Mouse (Mus musculus): ENCODE measurements around the gene 1700012A03Rik. TPM values are rescaled to one million over a fixed set of nuclear protein-coding genes. Genes with fewer than 3 reads are reported as not detected.

The 1700012A03Rik gene
- polyA plus RNA-seq, 1 experiment from 2014 or later = not detected

DNA sequence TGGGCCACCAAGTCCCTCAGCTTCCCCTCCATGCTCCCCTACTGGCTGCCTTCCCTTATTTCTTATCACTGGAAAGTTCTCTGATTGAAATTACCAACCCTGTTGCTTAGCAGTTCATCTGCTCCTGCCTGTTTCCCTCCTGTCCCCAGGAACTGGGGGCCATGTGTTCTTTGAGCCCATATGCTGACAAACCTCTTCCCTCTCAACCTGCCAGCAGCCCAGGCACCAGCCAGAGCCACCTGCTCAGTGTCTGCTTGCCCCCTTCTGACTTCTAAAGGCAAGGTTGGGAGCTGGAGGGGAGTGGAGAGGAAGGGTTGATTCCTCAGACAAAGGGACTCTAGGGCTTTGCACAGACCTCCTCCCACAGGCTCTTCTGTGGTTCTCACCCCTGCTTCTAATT lies 4.7 kb upstream of the 1700012A03Rik start:
- no peaks in the 10 kb centered on the region for H3K9me3 ChIP-seq
- no peak overlapping the region for H3K4me2 ChIP-seq (replicated peaks)
- no peak overlapping the region for H3K27ac ChIP-seq
- ATAC-seq (ENCODE audit: insufficient number of reproducible peaks, insufficient read depth, low FRiP score, low TSS enrichment) = no peak
- no peaks in the 10 kb centered on the region for H3K27me3 ChIP-seq
- no peaks in the 10 kb centered on the region for H3K4me1 ChIP-seq
- H3K9ac ChIP-seq = no peak overlapping the region
- H3K36me3 ChIP-seq = no peaks in the 10 kb centered on the region
- no peak overlapping the region for H3K4me3 ChIP-seq

- no peak overlapping the region for H3K4me2 ChIP-seq (replicated peaks)
Observed at GRCm38 (mm10) chr6:32049256-32049950, 643 bp upstream of the 1700012A03Rik start.

GRCm38 (mm10) chr6:32052135-32052915 lies 2.3 kb downstream of the 1700012A03Rik start:
- WGBS = 85% methylated on average over 6 of the region's 6 CpGs
- no peaks in the 10 kb centered on the region for H3K27me3 ChIP-seq
- no peak for ATAC-seq (ENCODE audit: insufficient number of reproducible peaks, insufficient read depth, low FRiP score, low TSS enrichment)

More at GRCm38 (mm10) chr6:32049256-32049950, 643 bp upstream of the 1700012A03Rik start:
- Histone ChIP-seq H3K27me3 (no peaks in the 10 kb centered on the region), H3K27ac (no peak overlapping the region), H3K4me1 (no peaks in the 10 kb centered on the region), H3K36me3 (no peaks in the 10 kb centered on the region), H3K9me3 (no peaks in the 10 kb centered on the region), H3K4me3 (no peak overlapping the region), H3K9ac (no peak overlapping the region)
- WGBS = 80% methylated on average over 4 of the region's 4 CpGs
- ATAC-seq (ENCODE audit: insufficient number of reproducible peaks, insufficient read depth, low FRiP score, low TSS enrichment) = no peak

DNA sequence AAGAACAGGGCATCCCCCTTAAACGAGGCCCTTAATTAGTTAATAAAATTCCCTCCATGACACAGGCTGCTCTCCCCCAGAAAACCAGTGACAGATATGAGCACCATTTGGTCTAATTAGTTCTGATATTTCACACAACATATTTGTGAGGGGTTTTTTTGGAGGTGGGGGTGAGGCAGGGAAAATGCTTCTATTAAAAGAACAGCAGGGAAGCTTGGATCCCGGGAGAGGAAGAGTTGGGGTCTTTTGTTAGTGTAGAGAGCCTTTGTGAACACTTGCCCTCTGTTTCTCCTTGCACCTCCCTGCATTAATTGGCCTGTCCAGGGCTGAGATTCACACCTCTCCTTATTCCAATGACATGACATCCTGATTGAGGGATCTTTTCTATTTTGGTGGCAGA lies 6.5 kb downstream of the 1700012A03Rik start:
- no peak overlapping the region for H3K27ac ChIP-seq
- WGBS = 34% methylated on average over 2 of the region's 2 CpGs
- H3K9me3 ChIP-seq = no peaks in the 10 kb centered on the region
- no peak overlapping the region for H3K4me2 ChIP-seq (replicated peaks)
- H3K9ac ChIP-seq = no peak overlapping the region
- ATAC-seq (ENCODE audit: insufficient number of reproducible peaks, insufficient read depth, low FRiP score, low TSS enrichment) = no peak
- H3K4me1 ChIP-seq = no peaks in the 10 kb centered on the region
- no peaks in the 10 kb centered on the region for H3K27me3 ChIP-seq
- no peak overlapping the region for H3K4me3 ChIP-seq
- H3K36me3 ChIP-seq = no peaks in the 10 kb centered on the region

More at GRCm38 (mm10) chr6:32052135-32052915, 2.3 kb downstream of the 1700012A03Rik start:
- Histone ChIP-seq H3K4me2 (replicated peaks) (no peak overlapping the region), H3K9me3 (no peaks in the 10 kb centered on the region), H3K4me3 (no peak overlapping the region), H3K27ac (no peak overlapping the region), H3K9ac (no peak overlapping the region), H3K36me3 (no peaks in the 10 kb centered on the region), H3K4me1 (no peaks in the 10 kb centered on the region)

DNA sequence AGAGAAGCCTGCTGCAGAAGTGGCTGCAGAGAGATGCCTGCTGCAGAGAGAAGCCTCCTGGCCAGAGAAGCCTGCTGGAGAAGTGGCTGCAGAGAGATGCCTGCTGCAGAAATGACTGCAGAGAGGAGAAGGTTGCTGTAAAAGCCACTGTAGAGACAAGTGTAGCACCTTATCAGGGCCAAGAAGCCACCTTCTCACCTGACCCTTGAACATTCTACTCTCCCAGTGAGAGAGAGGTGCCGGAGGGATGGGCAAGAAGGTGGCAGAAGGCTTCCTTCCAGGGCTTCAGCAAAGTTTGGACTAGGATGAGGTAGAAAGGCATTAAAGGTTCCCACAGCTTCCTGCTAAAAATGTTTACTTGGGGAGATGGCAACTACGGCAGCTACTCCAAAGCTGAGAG lies 8.5 kb downstream of the 1700012A03Rik start:
- H3K9ac ChIP-seq = no peak overlapping the region
- H3K36me3 ChIP-seq = no peaks in the 10 kb centered on the region
- no peaks in the 10 kb centered on the region for H3K4me1 ChIP-seq
- H3K4me3 ChIP-seq = no peak overlapping the region
- no peak for ATAC-seq (ENCODE audit: insufficient number of reproducible peaks, insufficient read depth, low FRiP score, low TSS enrichment)
- WGBS = 82% methylated on average over 2 of the region's 2 CpGs
- H3K4me2 ChIP-seq (replicated peaks) = no peak overlapping the region
- H3K9me3 ChIP-seq = no peaks in the 10 kb centered on the region
- H3K27me3 ChIP-seq = no peaks in the 10 kb centered on the region
- no peak overlapping the region for H3K27ac ChIP-seq

- no peak for ATAC-seq (ENCODE audit: insufficient number of reproducible peaks, insufficient read depth, low FRiP score, low TSS enrichment)
- H3K36me3 ChIP-seq = no peaks in the 10 kb centered on the region
- no peak overlapping the region for H3K27ac ChIP-seq
- H3K4me1 ChIP-seq = no peaks in the 10 kb centered on the region
- H3K9me3 ChIP-seq = no peaks in the 10 kb centered on the region
- H3K4me3 ChIP-seq = no peak overlapping the region
- no peak overlapping the region for H3K9ac ChIP-seq
- no peaks in the 10 kb centered on the region for H3K27me3 ChIP-seq
- WGBS = 90% methylated on average over 2 of the region's 2 CpGs
- no peak overlapping the region for H3K4me2 ChIP-seq (replicated peaks)
Observed at GRCm38 (mm10) chr6:32060641-32061040, 10.6 kb downstream of the 1700012A03Rik start.

- H3K27me3 ChIP-seq = no peaks in the 10 kb centered on the region
- ATAC-seq (ENCODE audit: insufficient number of reproducible peaks, insufficient read depth, low FRiP score, low TSS enrichment) = no peak
- H3K36me3 ChIP-seq = no peaks in the 10 kb centered on the region
- H3K4me3 ChIP-seq = no peak overlapping the region
- H3K4me1 ChIP-seq = no peaks in the 10 kb centered on the region
- WGBS = 76% methylated on average over 9 of the region's 9 CpGs
- no peak overlapping the region for H3K4me2 ChIP-seq (replicated peaks)
- H3K27ac ChIP-seq = no peak overlapping the region
- no peak overlapping the region for H3K9ac ChIP-seq
- H3K9me3 ChIP-seq = no peaks in the 10 kb centered on the region
Observed at GRCm38 (mm10) chr6:32061266-32061665, 11.2 kb downstream of the 1700012A03Rik start.

- no peaks in the 10 kb centered on the region for H3K4me1 ChIP-seq
- H3K4me2 ChIP-seq (replicated peaks) = no peak overlapping the region
- no peak overlapping the region for H3K4me3 ChIP-seq
- 85% methylated on average over 10 of the region's 10 CpGs for WGBS
- H3K9me3 ChIP-seq = no peaks in the 10 kb centered on the region
- no peak overlapping the region for H3K27ac ChIP-seq
- no peaks in the 10 kb centered on the region for H3K27me3 ChIP-seq
- no peak for ATAC-seq (ENCODE audit: insufficient number of reproducible peaks, insufficient read depth, low FRiP score, low TSS enrichment)
- H3K9ac ChIP-seq = no peak overlapping the region
- H3K36me3 ChIP-seq = no peaks in the 10 kb centered on the region
Observed at GRCm38 (mm10) chr6:32065789-32066510, 15.9 kb downstream of the 1700012A03Rik start.

- ATAC-seq (ENCODE audit: insufficient number of reproducible peaks, insufficient read depth, low FRiP score, low TSS enrichment) = no peak
- H3K4me3 ChIP-seq = no peak overlapping the region
- no peak overlapping the region for H3K27ac ChIP-seq
- no peaks in the 10 kb centered on the region for H3K9me3 ChIP-seq
- no peaks in the 10 kb centered on the region for H3K36me3 ChIP-seq
- no peak overlapping the region for H3K9ac ChIP-seq
- H3K27me3 ChIP-seq = no peaks in the 10 kb centered on the region
- no peak overlapping the region for H3K4me2 ChIP-seq (replicated peaks)
- WGBS = 63% methylated on average over 1 of the region's 1 CpGs
- no peaks in the 10 kb centered on the region for H3K4me1 ChIP-seq
Observed at GRCm38 (mm10) chr6:32072161-32072560, 22.1 kb downstream of the 1700012A03Rik start.

DNA sequence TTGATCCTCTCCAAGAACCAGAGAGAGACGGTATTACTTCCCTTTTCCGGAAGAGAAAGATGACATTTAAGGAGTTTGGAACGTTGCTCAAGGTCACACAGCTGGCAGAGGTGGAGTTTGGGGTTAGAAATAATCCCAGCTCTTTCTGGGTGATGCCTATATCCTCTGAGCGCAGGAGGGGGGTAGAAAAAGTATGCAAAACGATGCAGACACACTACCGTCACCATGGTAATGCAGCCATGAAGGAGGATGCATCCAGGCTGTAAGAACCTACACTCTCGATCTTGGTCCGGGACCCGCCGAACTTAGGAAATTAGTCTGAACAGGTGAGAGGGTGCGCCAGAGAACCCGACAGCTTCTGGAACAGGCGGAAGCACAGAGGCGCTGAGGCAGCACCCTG lies 43.3 kb downstream of the 1700012A03Rik start:
- no peaks in the 10 kb centered on the region for H3K9me3 ChIP-seq
- no peaks in the 10 kb centered on the region for H3K36me3 ChIP-seq
- 82% methylated on average over 13 of the region's 14 CpGs for WGBS
- H3K9ac ChIP-seq = no peak overlapping the region
- H3K4me3 ChIP-seq = no peak overlapping the region
- no peak overlapping the region for H3K27ac ChIP-seq
- H3K27me3 ChIP-seq = no peaks in the 10 kb centered on the region
- no peaks in the 10 kb centered on the region for H3K4me1 ChIP-seq
- ATAC-seq (ENCODE audit: insufficient number of reproducible peaks, insufficient read depth, low FRiP score, low TSS enrichment) = no peak
- no peak overlapping the region for H3K4me2 ChIP-seq (replicated peaks)

DNA sequence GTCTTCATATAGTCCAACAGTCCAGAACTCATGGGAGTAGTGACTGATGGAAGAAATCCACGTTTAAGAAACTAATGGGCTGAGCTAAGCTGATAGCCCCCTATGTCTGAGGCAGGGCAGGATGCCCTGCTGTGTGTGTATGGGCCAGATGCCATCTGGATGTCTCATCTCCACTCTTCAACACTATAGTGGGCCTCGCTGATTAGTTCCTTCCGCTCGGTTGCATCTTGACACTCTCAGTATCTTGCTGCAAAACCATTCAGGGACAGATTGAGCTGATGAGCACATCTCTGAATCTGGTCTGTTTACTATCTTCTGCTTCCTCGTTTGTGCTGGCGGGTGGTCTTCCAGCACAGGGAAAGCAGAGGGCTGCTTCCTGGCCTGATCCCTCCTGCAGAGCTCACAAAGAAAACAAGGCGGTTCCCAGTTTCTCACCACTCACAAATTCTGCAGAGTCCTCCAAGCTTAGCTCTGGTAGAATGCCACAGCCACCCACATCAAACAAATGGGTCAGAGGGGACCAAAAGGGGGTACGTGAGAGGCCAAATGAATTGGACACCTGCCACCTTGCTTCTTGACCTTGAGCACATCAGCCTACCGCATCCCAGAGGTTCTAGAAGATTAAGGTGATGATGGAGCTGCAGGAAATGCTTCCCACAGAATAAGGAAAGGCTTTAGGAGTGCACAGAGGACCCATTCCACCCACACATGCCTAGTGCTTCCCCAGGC lies 55.7 kb downstream of the 1700012A03Rik start:
- Histone ChIP-seq H3K4me2 (replicated peaks) (no peak overlapping the region), H3K4me1 (no peaks in the 10 kb centered on the region), H3K9ac (no peak overlapping the region), H3K27ac (no peak overlapping the region), H3K4me3 (no peak overlapping the region), H3K9me3 (no peaks in the 10 kb centered on the region), H3K27me3 (no peaks in the 10 kb centered on the region), H3K36me3 (no peaks in the 10 kb centered on the region)
- ATAC-seq (ENCODE audit: insufficient number of reproducible peaks, insufficient read depth, low FRiP score, low TSS enrichment) = no peak
- 62% methylated on average over 9 of the region's 9 CpGs for WGBS
